Mouse (Mus musculus) adrenal gland, postnatal 4 days (tissue): Measurements from ENCODE around the gene Fbxo8. TPM values are rescaled to one million over a fixed set of nuclear protein-coding genes. Genes with fewer than 3 reads are reported as not detected.

Source experiments
- DNase-seq, 2 experiments: peaks; one replicate each; pipeline ENCODE4 v3.0.0; 2021 to 2022; ENCODE audit warnings: low spot score in 2 of 2, mixed read lengths in 2 of 2
- long read RNA-seq, 2 experiments: library from polyadenylated mRNA; stranded (forward); transcript quantifications; one replicate each; pipeline ENCODE4 v2.0.0; 2021
- total RNA-seq, 2 experiments: library from RNA; stranded (reverse); gene quantifications; 2 replicates each; pipeline ENCODE4 v1.2.3; 2021

Fbxo8 gene
- total RNA-seq = 10 to 100 TPM; 44.3 to 45.2 TPM
- long read RNA-seq, experiment 1, transcript Fbxo8-201 (6 exons, 3,571 nt) = major isoform, 13 of 19 reads
- long read RNA-seq, experiment 1, partial matches to known transcripts = 2 of 19 reads
- long read RNA-seq, experiment 1, other reads (novel, unspliced or antisense) = 3 of 19 reads
- long read RNA-seq, experiment 2, transcript Fbxo8-201 (6 exons, 3,571 nt) = major isoform, 20 of 34 reads
- long read RNA-seq, experiment 2, partial matches to known transcripts = 2 of 34 reads
- long read RNA-seq, experiment 2, other reads (novel, unspliced or antisense) = 11 of 34 reads

GRCm38 (mm10) chr8:56550558-56551360, at the start of gene Fbxo8, which contains the start of gene Cep44:
TSS of gene Fbxo8 (plus strand) at chr8:56551090.
TSS of gene Cep44 (minus strand) at chr8:56551047.
- DNase-seq = peak; percentile 30 to 48

- DNase-seq = no peak
Observed at GRCm38 (mm10) chr8:56501911-56502310, 49.0 kb upstream of the Fbxo8 start.

DNA sequence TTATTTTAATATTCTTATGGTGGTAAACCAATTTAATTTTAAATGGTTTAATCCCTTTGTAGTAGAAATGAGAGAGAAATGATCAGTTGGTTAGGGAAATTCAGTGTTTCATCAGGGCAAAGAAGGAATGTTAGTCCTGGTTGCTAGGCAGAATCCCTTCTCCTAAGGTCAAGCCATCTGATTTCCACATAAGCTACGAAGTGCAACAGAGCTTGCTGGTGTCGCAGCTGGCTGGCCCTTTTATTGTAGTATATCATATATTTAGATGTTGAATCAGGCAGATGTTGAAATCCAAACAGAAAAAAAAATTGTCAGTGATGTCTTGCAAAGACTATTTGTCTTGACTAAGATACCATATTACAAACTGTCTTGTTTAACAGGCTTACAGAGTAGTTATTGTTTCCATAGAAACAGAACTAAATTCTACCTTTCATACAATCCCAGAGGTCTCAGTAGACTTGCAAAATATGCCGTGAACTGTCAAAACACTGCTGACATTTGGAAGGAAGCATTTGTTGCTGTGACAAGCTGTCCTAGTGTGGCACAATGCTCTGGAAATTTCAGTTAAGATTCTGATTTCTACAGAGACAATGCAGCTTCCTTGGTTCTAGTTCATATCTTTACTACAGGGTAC, 42.5 kb upstream of the Fbxo8 start:
- no peak for DNase-seq

- DNase-seq = no peak
Observed at GRCm38 (mm10) chr8:56508952-56509479, 41.9 kb upstream of the Fbxo8 start.

GRCm38 (mm10) chr8:56518848-56519247, 32.0 kb upstream of the Fbxo8 start:
- DNase-seq = no peak

GRCm38 (mm10) chr8:56520249-56520648, 30.6 kb upstream of the Fbxo8 start:
- no peak for DNase-seq

DNA sequence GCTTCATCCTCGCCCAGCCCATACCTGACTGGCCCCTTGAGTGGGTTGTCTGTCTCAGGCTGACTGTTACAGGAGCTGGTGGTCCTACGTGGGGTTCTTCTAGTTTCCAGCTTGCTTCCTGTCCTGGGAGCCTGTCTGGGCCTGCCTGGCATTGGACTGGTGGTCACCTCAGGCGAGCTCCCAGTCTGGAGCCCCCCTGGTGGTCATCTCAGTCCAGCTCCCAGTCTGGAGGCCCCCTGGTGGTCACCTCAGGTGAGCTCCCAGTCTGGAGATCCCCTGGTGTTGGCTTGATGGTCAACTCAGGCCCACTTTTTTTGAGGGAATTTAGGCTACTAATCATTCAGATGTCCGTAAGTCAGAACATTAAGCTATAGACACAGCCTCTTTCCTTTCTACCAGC, 29.8 kb upstream of the Fbxo8 start:
- no peak for DNase-seq

DNA sequence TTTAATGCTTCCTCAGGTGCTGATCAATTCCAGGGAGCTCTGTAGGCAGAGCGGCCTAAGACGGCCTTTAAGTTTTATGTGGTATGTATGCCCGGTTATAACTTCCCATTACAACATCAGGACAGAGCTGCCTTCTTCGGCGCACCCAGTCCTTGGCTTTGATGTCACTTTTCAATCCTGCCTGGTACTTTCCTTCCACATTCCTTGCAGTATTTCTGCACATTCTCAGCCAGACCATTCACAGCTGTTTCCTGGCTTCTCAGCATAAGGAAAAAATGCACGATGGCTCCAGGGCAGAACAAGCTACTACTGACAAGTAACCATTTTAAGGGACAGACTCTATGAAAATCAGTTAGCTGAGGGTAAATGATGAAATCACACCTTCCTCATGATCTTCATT, 22.0 kb upstream of the Fbxo8 start:
- DNase-seq = no peak

DNA sequence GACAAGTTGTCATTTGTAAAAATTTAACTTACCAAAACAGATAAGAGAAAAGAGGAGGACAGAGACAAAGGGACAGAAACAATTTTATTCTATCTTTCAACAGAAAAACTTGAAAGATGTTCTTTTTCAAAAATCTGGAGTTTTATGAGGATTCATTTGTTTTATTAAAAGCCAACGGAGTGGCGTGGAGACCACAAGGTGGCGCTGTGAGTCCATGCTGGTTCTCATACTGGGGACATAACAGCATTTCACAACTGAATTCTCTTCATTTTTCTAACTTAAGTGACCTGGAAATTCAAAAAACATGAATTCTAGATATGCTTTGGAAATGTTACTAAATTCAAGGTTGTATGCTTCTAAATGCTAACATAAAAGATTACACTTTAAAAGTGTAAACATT, 20.5 kb upstream of the Fbxo8 start:
- DNase-seq = peak; percentile 18 to 22

- no peak for DNase-seq
Observed at GRCm38 (mm10) chr8:56540706-56541105, 10.2 kb upstream of the Fbxo8 start.

DNA sequence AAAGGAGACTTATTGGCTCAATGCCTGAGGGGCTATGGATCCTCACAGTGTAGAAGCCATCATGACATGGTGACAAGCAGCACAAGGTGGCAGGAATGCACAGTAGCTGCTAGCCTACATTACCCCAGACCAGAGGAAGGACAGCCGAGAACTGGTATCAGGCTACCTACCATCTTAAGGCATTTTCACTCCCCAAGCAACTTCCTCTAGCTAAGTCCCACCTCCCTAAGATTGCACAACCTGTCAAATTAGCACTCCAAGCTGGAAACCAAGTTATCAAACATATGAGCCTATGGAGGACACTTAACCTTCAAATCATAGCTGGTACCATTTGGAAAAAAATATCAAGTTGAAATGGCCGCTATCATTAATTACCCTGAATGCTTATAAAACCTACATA, 3.0 kb upstream of the Fbxo8 start:
- no peak for DNase-seq

GRCm38 (mm10) chr8:56551361-56551852, 517 bp downstream of the Fbxo8 start:
- peak; percentile 45 to 67 for DNase-seq

GRCm38 (mm10) chr8:56552045-56552444, 1.2 kb downstream of the Fbxo8 start:
- no peak for DNase-seq

GRCm38 (mm10) chr8:56552551-56553103, 1.7 kb downstream of the Fbxo8 start:
- DNase-seq = no peak

DNA sequence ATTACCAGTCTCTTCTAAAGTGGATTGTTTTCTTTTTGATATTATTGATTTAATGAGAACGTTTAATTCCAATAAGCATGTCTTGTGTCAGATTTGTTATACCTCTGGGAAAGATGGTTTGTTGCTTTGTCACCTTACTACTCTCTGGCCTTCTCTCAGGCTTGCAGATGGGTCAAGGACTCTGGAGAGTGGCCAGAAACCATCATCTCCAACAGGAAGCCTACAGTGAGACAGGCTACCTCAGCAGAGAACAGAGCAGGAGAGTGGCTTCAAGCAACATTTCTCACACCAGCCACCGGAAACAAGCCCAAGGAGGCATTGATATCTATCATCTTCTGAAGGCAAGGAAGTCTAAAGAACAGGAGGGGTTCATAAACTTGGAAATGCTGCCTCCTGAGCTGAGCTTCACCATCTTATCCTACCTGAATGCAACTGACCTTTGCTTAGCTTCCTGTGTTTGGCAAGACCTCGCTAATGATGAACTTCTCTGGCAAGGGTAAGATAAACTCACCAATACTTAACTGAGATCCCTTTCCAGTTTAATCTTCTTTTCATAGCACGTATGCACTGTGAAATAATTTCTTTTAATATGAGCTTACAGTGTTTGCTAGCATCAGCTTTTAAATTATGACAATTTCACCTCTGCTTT, 13.6 kb downstream of the Fbxo8 start:
- no peak for DNase-seq

DNA sequence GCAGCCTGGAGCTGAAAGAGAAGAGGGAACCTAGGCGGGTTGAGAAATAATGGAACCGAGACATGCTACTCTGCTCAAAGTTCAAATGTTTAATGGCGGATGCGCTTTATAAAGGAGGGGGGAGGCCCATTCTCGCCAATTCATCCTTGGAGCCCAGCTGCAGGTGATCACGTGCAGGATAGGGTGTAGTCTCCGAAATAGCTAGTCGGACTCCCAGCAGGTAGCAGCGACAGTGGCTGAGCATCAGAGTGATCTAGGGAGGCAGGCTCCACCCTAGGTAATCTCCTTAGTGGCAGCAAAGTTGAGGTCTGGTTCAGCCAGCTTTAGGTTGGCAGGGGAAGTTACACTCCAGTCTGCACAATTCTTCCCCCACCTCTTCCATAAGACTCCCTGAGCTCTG, 16.0 kb downstream of the Fbxo8 start:
- DNase-seq = no peak

DNA sequence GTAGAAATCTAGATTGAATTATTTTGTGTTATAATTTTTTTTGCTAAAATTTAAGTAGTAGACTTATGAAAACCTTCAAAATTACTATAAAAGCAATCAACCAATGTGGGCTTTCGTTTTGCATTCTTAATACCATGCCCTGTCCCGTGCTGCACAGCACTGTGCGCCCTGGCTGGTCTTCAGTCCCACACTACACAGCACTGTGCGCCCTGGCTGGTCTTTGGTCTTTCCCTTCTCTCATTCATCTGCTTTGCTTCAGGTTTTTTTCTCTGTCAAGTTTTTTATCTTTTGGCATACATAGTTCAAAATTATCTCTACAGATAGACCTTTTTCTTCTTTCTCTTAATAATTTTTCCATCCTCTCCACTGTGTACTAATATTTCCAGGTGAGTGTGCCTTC, 30.0 kb downstream of the Fbxo8 start:
- no peak for DNase-seq

DNA sequence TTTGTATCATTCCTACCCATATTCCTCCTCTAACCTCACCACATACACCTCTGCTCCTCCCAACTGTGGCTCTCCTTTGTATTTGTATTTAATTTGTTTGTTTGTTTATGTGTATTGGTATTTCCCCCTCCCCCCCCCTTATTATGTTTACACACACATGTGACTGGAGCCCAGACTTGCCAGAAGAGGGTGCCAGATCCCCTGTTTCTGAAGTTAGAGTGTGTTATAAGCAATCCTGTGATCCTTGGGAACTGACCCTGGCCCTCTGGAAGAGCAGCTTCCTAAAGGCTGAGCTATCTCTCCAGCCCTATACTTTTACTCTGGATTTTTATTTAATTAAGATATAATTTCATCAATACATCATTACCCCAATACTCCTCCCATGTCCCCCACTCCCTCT, 32.0 kb downstream of the Fbxo8 start:
- DNase-seq = no peak

- DNase-seq = no peak
Observed at GRCm38 (mm10) chr8:56589004-56589403, 38.1 kb downstream of the Fbxo8 start.

DNA sequence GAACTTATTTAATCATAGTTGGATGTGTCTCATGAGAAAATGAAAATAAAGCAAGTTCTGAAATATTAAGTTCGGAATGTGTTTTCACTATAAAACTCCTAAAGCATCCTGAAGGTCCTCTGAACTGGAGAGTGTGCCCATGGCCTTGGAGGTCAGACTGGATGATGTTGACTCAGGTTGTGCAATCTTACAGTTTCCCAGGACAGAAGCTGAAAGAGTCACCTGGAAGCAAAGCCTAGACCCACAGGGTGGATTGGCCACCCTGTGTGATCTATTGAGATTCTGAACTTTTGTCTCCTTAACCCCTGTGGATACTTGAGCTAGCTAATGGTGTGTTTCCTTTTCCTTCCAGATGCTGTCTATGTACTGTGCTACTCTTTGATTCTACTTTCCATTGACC, 40.2 kb downstream of the Fbxo8 start:
- DNase-seq = no peak

GRCm38 (mm10) chr8:56591502-56591901, 40.6 kb downstream of the Fbxo8 start:
- DNase-seq = no peak
